Mouse (Mus musculus): ENCODE measurements around the gene Gm45837.

The Gm45837 gene

DNA sequence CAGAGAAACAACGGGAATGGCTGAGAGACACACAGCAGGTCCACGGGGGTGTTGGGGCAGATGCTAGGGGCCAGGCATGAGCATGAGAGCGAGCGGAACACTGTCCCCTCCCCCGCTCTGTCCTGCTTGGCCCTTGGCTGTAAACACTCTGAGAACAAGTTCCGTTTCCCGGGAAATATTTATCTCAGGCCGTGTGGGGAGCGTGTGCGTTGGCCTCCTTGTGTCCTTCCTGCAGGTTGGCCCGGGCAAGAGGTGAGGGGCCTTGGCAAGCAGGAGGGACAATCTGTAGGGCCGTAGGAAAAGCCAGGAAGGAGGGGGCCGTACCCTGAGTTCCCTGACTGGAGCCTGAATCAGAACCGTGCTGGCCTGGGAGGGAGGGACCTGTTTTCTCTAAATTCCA lies 54.7 kb downstream of the Gm45837 start:
- no peak for DNase-seq (ENCODE audit: low spot score in 2 of 2)

- DNase-seq (ENCODE audit: low spot score in 2 of 2) = no peak
Observed at GRCm38 (mm10) chr7:101465850-101466580, 55.3 kb downstream of the Gm45837 start.

GRCm38 (mm10) chr7:101466581-101467081 lies 55.9 kb downstream of the Gm45837 start:
- peak; percentile 90 to 94 for DNase-seq (ENCODE audit: low spot score in 2 of 2)

DNA sequence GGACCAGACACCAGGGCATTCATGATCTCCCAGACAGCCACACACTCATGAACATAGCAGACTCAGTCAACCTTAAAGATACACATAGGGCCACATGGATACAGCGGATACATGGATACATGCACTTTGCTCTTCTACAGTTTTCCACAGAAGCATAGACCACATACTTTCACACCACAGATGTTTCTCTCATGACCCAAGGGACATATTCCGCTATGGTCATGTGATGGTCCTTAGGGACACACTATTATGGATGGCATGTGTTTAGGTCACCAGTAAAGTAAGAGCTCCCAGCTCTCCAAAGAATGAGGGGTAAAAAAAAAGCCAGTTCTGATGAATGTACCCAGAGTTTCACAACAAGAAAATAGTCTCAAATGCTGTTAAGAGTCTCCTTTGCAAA lies 60.7 kb downstream of the Gm45837 start:
- no peak for DNase-seq (ENCODE audit: low spot score in 2 of 2)

GRCm38 (mm10) chr7:101471968-101472480 lies 61.3 kb downstream of the Gm45837 start:
- no peak for DNase-seq (ENCODE audit: low spot score in 2 of 2)

DNA sequence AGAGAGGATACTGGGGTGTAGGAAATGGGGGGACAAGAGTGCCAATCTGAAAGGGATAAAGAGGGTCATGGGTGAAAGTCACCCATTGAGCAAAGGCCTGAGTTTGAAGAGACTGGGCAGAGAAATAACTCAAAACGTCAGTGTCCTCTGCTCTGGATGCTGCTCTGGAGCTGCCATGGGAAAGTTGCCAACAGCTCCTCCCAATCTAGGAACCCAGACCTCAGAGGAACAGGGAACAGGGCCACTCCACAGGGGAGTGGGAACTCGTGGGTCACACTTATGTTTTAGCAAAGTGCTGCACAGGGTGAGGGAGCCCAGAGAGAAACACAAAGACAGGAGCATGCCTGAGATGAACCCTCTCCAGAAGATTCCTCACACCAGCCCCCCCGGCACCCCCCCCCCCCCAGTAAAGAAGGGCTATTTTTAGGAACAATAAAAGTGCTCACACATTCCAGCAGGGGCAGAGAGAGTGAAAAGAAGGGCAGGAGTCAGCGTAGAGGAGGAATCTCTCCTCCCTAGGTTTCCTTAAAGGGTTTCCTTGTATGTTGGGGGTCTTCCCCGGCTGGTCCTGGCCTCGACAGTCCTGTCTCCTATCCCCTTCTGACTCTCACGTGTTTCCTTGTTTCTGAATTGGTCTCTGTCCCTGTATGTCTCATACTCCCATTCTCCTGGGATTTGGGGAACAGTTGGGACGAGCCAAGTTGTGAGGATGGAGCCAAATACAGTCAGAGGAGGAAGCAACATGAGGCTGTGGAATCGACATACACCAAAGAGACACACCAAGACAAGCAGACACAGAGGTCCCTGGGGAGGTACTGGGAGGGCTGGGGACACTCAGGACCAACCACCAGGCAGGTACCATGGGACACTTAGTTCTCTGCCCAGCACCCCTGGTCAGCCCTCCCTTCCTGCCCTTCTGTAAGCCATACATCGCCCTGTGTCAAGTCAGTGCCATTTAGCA lies 62.2 kb downstream of the Gm45837 start:
- no peak for DNase-seq (ENCODE audit: low spot score in 2 of 2)

GRCm38 (mm10) chr7:101474399-101474811 lies 63.7 kb downstream of the Gm45837 start:
- DNase-seq (ENCODE audit: low spot score in 2 of 2) = no peak

DNA sequence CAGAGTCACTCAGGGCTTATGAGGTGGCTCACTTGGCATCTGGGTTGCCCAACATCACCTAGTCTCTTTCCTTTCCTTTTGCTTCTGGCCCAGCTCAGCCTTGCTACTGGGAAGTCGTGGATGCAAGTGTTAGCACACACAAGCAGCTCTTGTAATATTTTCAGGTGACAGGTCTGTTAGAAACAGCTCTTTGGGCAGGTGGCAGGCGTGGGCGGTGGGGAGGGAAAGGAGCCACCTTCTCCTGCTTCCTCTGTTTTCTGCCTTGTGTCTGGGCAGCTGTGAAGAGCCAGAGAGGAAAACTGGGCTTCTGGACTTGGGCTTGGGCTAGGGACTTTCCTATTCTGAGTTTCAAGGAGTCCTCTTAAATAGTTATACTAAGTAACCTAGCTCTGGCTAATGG lies 65.3 kb downstream of the Gm45837 start:
- DNase-seq (ENCODE audit: low spot score in 2 of 2) = no peak

DNA sequence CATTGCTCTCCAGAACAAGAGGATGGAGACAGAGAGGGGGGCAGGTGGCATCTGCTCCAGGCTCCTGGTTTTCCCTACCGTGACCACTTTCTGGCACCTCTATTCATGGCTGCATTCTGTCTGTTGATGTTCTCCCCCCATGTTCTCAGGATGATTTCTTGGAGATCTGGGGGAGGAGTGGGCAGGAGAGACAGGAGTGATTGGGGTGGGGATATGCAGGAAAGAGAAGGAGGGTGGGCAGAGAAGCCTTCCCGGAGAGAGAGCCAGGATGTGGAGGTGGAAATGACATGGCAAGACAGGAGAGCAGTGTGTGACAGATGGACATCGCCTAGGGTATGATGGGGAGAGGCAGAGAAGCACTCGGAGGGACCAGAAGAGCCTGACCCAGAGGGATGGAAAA lies 65.8 kb downstream of the Gm45837 start:
- DNase-seq (ENCODE audit: low spot score in 2 of 2) = no peak

DNA sequence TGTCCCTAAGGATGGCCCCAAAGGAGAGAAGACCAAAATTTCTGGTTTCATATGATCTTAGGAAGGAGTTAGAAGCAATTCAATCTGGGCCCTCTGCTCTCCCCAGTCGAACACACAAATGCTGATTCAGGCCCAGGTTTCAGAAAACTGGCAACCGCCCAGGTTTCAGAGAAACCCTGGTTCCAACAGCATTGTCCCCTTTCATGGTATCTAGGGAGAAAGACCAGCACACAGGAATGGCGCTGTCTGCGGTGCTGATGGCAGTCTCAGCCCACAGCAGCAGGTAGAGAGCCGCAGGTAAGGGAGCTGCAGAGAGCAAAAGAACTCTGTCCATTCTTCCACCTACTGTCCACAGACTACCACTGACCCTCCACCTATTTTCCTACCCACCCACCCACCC lies 66.5 kb downstream of the Gm45837 start:
- DNase-seq (ENCODE audit: low spot score in 2 of 2) = no peak

GRCm38 (mm10) chr7:101478099-101478498 lies 67.4 kb downstream of the Gm45837 start:
- DNase-seq (ENCODE audit: low spot score in 2 of 2) = no peak

GRCm38 (mm10) chr7:101479841-101480240 lies 69.2 kb downstream of the Gm45837 start:
- DNase-seq (ENCODE audit: low spot score in 2 of 2) = no peak

DNA sequence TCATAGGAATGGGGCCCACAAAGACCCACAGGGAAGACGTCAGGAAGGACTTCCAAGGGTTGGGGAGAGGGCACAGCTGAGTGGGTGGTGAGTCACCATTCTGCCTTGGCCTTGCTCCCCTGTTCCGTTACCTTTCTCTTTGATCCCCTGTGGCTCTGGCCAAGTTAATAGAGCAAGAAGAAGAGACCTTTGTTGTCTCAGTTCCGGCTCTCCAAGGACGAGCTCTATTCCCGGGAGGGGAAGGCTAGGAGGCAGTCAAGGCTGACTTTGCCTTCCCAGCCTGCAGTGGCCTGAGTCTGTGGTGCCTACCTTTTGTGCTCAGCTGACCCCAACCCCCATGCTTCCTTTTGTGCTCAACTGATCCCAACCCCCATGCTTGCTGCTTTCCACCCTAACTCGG lies 70.0 kb downstream of the Gm45837 start:
- DNase-seq (ENCODE audit: low spot score in 2 of 2) = no peak

DNA sequence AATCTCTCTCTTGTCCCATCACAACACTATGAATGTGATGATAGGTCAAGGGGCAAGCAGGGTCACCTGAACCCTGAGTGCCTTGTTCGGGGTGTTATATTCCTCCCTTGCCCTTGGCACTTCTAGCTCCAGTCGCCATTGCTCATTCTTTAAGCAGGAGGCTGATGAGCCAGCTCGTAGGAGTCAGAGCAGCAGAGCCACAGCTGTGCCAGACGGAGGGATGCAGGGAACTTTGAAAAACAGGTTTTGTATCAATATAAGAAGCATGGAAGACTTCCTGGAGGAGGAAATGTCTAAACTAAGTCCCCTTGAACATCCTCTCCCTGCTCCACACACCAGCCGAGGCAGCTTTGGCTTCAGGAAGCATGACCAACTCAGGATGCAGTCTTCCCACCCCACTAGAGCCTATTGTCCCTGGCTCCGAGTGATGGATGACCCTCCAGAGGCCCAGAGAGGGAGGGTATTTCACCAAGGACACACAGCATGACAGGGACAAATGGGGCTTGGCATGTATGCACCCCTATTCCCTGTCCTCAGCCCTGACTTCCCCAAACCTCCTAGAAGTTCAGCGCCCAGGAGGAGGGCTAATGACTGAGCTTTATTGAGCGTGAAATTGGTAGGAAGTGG lies 71.3 kb downstream of the Gm45837 start:
- no peak for DNase-seq (ENCODE audit: low spot score in 2 of 2)

GRCm38 (mm10) chr7:101482499-101483081 lies 71.9 kb downstream of the Gm45837 start:
- DNase-seq (ENCODE audit: low spot score in 2 of 2) = peak in 1 of 2 experiments; percentile 29

GRCm38 (mm10) chr7:101483498-101484115 lies 72.9 kb downstream of the Gm45837 start:
- no peak for DNase-seq (ENCODE audit: low spot score in 2 of 2)

GRCm38 (mm10) chr7:101487102-101487501 lies 76.4 kb downstream of the Gm45837 start:
- no peak for DNase-seq (ENCODE audit: low spot score in 2 of 2)

- no peak for DNase-seq (ENCODE audit: low spot score in 2 of 2)
Observed at GRCm38 (mm10) chr7:101490952-101491351, 80.3 kb downstream of the Gm45837 start.

GRCm38 (mm10) chr7:101498385-101498784 lies 87.7 kb downstream of the Gm45837 start:
- DNase-seq (ENCODE audit: low spot score in 2 of 2) = no peak

GRCm38 (mm10) chr7:101499251-101499650 lies 88.6 kb downstream of the Gm45837 start:
- DNase-seq (ENCODE audit: low spot score in 2 of 2) = no peak

DNA sequence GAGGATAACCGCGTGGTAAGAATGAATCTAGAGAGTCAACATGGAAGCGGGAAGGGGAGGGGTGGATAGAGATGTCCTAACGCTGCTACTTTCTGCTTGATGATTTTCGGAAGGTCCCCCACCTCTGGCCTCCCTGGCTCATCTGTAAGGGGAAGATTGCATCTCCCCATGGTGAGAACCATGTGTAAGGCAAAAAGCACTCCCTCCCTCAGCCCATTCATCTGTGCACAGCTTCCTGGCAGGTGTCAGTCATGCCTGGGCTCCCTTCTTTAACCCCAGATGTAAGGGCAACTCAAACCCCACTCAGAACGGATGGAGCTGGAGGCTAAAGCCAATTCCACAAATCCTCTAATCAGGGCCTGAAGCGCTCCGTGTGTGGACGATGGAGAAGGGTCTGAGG lies 89.0 kb downstream of the Gm45837 start:
- no peak for DNase-seq (ENCODE audit: low spot score in 2 of 2)

Measured in natural killer cell, adult 2 months (primary cell).